Mouse (Mus musculus) C2C12 (cell line): ENCODE data around the gene Mtch2. TPM values are rescaled to one million over a fixed set of nuclear protein-coding genes. Genes with fewer than 3 reads are reported as not detected.

Source experiments
- H3K27me3 ChIP-seq: one replicate; pipeline ENCODE4 v1.6.1; 2011; ENCODE audit not compliant: control insufficient read depth, insufficient read depth, insufficient read length
- H3K36me3 ChIP-seq: one replicate; pipeline ENCODE4 v1.6.1; 2011; ENCODE audit not compliant: control insufficient read depth, insufficient read depth
- H3K4me3 ChIP-seq: one replicate; pipeline ENCODE4 v1.5.1; 2011; ENCODE audit warnings: mild to moderate bottlenecking, control low read depth; ENCODE audit not compliant: poor library complexity, insufficient read depth, severe bottlenecking
- H3K79me2 ChIP-seq: one replicate; pipeline ENCODE4 v1.6.1; 2011; ENCODE audit not compliant: control insufficient read depth, insufficient read depth
- H3K79me3 ChIP-seq: one replicate; pipeline ENCODE4 v1.6.1; 2011; ENCODE audit warnings: low read depth, control low read depth
- H3ac ChIP-seq: one replicate; pipeline ENCODE3; 2011; ENCODE audit warnings: low read depth; ENCODE audit not compliant: control insufficient read depth, insufficient read length
- CEBPB ChIP-seq: IDR thresholded peaks from one replicate; pipeline ENCODE4 v1.6.1; 2011; ENCODE audit warnings: low read depth, mild to moderate bottlenecking, control low read depth, moderate library complexity
- CTCF ChIP-seq: IDR thresholded peaks from one replicate; pipeline ENCODE4 v1.5.1; 2011; ENCODE audit not compliant: control insufficient read depth, insufficient read depth, insufficient read length
- FOSL1 ChIP-seq: IDR thresholded peaks from one replicate; pipeline ENCODE4 v1.8.0; 2011; ENCODE audit warnings: mild to moderate bottlenecking, low read length; ENCODE audit not compliant: poor library complexity, insufficient read depth, severe bottlenecking
- MAX ChIP-seq: IDR thresholded peaks from one replicate; pipeline ENCODE4 v1.6.1; 2011; ENCODE audit warnings: mild to moderate bottlenecking, control low read depth
- MYOD1 ChIP-seq: IDR thresholded peaks from one replicate; pipeline ENCODE4 v1.6.1; 2011; ENCODE audit warnings: low read depth; ENCODE audit not compliant: control insufficient read depth, insufficient read length
- MYOG ChIP-seq: IDR thresholded peaks from one replicate; pipeline ENCODE4 v1.6.1; 2011; ENCODE audit not compliant: control insufficient read depth, insufficient read length; ENCODE audit errors: extremely low read depth
- USF1 ChIP-seq: IDR thresholded peaks from one replicate; pipeline ENCODE4 v1.6.1; 2011; ENCODE audit warnings: low read depth, mild to moderate bottlenecking, control low read depth, moderate library complexity
- polyA plus RNA-seq: library from polyadenylated mRNA; unstranded; fragments of >200 nt; fragmentation: generic; extraction: Trizol; gene quantifications from one replicate; pipeline ENCODE4 v1.2.1, GENCODE M21; 2012; ENCODE audit warnings: missing spikeins

The Mtch2 gene
- polyA plus RNA-seq, 1 experiment, result 146 TPM

- H3K4me3 ChIP-seq, result no peak overlapping the region
- H3K27me3 ChIP-seq, result no peaks in the 10 kb centered on the region
- H3ac ChIP-seq, result no peak overlapping the region
- no peaks in the 10 kb centered on the region for H3K79me3 ChIP-seq
- H3K36me3 ChIP-seq, result peaks cover 92% of the 10 kb centered on the region
- TF ChIP-seq MYOD1 (no peak), CTCF (no peak), FOSL1 (no peak), CEBPB (no peak), MYOG (no peak), MAX (no peak), USF1 (no peak)
- no peaks in the 10 kb centered on the region for H3K79me2 ChIP-seq
Observed at GRCm38 (mm10) chr2:90864184-90864583, 17.2 kb downstream of the Mtch2 start.

GRCm38 (mm10) chr2:90866524-90866923, 19.6 kb downstream of the Mtch2 start:
- TF ChIP-seq MYOD1 (no peak), CTCF (peak; percentile 81), MYOG (no peak)
- Histone ChIP-seq H3K36me3 (peaks cover 73% of the 10 kb centered on the region), H3K79me2 (no peaks in the 10 kb centered on the region), H3ac (no peak overlapping the region), H3K27me3 (no peaks in the 10 kb centered on the region), H3K79me3 (no peaks in the 10 kb centered on the region), H3K4me3 (no peak overlapping the region)

DNA sequence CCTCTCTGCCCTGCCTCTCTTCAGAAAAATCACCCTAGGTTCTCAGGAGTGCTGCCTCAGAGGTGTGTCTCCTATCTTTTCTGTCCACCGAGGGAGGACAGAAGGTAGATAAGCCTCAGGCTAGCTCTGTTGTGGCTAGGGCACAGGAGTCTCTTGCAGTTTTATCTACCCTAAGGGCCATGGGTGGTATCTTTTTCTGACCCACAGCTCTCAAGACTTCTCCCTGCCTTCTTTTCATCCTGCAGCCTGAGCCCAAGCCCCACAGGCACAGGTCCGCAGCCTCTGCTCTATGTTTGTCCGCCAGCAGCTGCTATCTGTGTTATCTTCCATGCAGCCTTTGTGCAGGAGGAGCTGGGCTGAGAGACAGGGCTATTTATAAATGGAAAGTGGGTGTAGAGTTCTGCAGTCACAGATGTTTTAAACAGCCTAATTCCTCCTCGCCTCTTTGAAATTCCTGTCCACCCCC, 23.2 kb downstream of the Mtch2 start:
- Histone ChIP-seq H3ac (no peak overlapping the region), H3K79me2 (no peaks in the 10 kb centered on the region)
- TF ChIP-seq MYOD1 (peak; percentile 11), MAX (no peak)

GRCm38 (mm10) chr2:90871180-90871961, 24.4 kb downstream of the Mtch2 start:
- Histone ChIP-seq H3K4me3 (no peak overlapping the region), H3K36me3 (peaks cover 25% of the 10 kb centered on the region), H3K27me3 (no peaks in the 10 kb centered on the region), H3ac (no peak overlapping the region), H3K79me2 (no peaks in the 10 kb centered on the region), H3K79me3 (no peaks in the 10 kb centered on the region)
- peak; percentile 97 for TF ChIP-seq MYOD1
- TF ChIP-seq FOSL1, result no peak

More for the DNA sequence above, 23.2 kb downstream of the Mtch2 start:
- Histone ChIP-seq H3K4me3 (no peak overlapping the region), H3K36me3 (peaks cover 37% of the 10 kb centered on the region), H3K79me3 (no peaks in the 10 kb centered on the region), H3K27me3 (no peaks in the 10 kb centered on the region)

GRCm38 (mm10) chr2:90874025-90874424, 27.1 kb downstream of the Mtch2 start:
- TF ChIP-seq MYOD1 (no peak), FOSL1 (no peak), MYOG (no peak), CTCF (no peak), USF1 (no peak), MAX (no peak), CEBPB (no peak)
- Histone ChIP-seq H3K79me2 (no peaks in the 10 kb centered on the region), H3ac (no peak overlapping the region), H3K36me3 (no peaks in the 10 kb centered on the region), H3K4me3 (no peak overlapping the region), H3K27me3 (no peaks in the 10 kb centered on the region), H3K79me3 (no peaks in the 10 kb centered on the region)

DNA sequence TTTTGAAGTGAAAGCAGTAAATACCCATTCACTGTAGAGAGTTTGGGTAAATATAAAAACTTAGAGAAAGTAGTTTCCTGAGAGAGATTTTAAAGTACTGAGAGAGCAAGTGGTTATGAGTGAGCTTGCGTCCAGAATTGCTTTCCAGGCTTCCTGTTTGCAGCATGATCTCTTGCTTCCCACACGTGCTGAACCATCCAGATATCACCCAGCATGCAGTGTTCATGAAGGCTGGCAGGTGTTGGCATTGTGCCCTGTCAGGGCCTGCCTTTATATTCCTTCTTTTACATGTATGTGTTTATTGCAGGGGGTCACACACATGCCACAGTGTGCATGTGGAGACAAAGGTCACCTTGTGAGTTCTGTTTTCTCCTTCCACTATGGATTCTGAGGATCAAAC, 28.3 kb downstream of the Mtch2 start:
- TF ChIP-seq CTCF (no peak), MYOD1 (no peak)
- H3K79me3 ChIP-seq, result no peaks in the 10 kb centered on the region

More for the DNA sequence above, 28.3 kb downstream of the Mtch2 start:
- Histone ChIP-seq H3K79me2 (no peaks in the 10 kb centered on the region), H3ac (no peak overlapping the region), H3K36me3 (no peaks in the 10 kb centered on the region), H3K4me3 (no peak overlapping the region), H3K27me3 (peaks cover 3% of the 10 kb centered on the region)
